Mouse (Mus musculus) brown adipose tissue, adult 24 weeks (tissue): ENCODE data around the gene Vwa1. TPM values are rescaled to one million over a fixed set of nuclear protein-coding genes. Genes with fewer than 3 reads are reported as not detected.

Source experiments
- H3K27ac ChIP-seq: fragments of 200-500 bp; replicated peaks from 2 replicates; pipeline ENCODE4 v1.5.1; 2012; ENCODE audit warnings: low read depth, mild to moderate bottlenecking, low read length
- H3K4me1 ChIP-seq: fragments of 200-500 bp; 2 replicates; pipeline ENCODE4 v1.6.1; 2012; ENCODE audit warnings: low read length, mixed read lengths; ENCODE audit not compliant: control insufficient read depth, insufficient read depth, insufficient read length
- H3K4me3 ChIP-seq: fragments of 200-500 bp; 2 replicates; pipeline ENCODE4 v1.5.1; 2012; ENCODE audit warnings: low read depth, mild to moderate bottlenecking, low read length, moderate library complexity; ENCODE audit not compliant: insufficient read depth
- polyA plus RNA-seq: library from polyadenylated mRNA; stranded (reverse); fragments of >200 nt; gene quantifications from 2 replicates; pipeline ENCODE4 v1.2.4, GENCODE M21; 2012; ENCODE audit not compliant: missing spikeins, insufficient read depth, insufficient read length

Gene Vwa1
- polyA plus RNA-seq, 1 experiment: 2.3 TPM

DNA sequence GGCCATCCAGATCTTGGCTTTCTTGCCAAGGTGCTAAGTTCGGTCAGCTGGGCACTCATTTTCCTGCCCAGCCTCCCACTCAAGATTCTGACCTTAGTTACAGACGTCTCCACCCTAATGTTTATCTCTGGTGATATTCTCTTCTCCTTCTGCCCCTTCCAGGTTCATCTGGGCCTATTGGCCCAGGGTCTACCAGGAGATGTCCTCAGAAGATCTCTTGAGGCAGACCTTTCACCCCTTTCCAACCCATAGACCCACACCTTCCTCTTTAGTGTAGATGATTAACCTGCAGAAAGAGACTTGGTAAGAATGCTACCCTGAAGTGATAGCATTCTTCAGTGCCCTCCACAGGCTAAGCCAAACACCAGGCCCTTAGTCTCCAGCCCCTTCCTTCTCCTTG, 2.8 kb downstream of the Vwa1 start:
- H3K4me3 ChIP-seq: no peak overlapping the region

DNA sequence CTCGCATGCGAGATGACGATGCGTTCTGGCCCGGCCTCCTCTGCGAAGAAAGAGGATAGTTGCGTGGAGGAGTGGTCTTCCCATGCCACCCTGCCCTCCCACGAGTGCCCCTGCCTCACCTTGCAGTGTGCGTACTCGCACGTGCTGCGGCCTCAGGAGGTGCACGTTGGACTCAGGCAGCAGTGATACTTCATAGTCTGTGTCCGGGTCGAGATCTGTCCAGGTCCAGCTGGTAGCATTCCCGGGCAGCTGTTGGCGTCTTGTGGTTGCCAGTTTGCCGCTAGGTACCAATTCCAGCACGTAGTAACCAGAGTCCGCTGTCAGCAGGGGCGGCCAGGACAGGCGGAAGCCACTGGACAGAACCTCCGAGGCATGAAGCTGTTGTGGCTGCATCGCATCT, 3.9 kb downstream of the Vwa1 start:
- Histone ChIP-seq H3K4me3 (peak overlapping the region; percentile 78; the same call in 1 of the 2 replicates), H3K4me1 (peaks cover 2% of the 10 kb centered on the region; the same call in 1 of the 2 replicates), H3K27ac (no peak overlapping the region)

More for the DNA sequence above, 2.8 kb downstream of the Vwa1 start:
- Histone ChIP-seq H3K27ac (no peak overlapping the region), H3K4me1 (peaks cover 10% of the 10 kb centered on the region)

DNA sequence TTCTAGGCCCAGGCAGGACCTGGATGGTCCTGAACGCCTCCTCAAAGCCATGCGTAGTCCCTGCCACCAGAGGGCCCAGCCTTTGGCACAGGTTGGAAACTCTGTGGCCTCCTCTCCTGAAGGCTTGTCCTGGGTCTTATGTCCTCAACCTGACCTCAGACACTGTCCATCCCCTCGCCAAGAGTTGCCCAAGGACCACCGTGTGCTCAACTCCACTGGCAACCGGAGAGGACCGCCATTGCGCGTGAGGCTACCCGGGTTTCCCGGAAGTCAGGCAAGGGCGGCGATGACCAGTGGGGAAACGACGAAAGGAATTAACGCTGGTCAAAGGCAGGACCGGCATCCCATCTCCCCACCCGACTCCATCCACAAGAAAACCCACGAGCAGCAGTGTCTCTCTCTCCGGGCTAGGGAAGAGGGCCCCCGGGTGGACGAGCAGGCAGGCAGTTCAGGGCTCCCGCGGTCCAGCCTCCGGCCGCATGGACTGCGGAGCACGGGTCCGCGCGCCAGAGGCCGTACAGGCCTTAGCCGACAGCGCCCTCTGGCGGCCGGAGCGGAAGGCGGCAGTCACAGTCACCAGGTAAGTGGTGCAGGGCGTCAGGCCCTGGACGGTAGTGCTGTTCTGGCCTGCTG, 4.5 kb downstream of the Vwa1 start:
- Histone ChIP-seq H3K4me3 (peak overlapping the region; percentile 78), H3K27ac (peak overlapping the region; percentile 92), H3K4me1 (no peaks in the 10 kb centered on the region)

DNA sequence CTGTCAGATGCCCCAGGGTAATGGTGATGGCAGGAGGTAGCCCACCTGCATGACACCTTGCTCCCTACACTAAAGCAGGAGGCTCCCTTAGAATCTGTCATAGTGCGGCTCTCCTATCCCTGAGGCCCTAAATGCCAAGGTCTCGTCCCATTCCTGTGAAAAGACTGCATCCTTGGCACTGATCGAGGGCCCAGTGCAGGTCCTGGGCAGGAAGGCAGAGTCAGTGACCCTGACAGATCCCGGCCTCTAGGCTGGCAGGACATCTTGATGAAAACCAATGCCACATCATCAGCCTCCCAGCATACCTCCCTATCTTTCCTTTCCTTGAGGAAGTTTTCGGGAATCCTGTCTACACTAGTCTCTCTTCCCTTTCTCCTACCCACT, 5.0 kb downstream of the Vwa1 start:
- Histone ChIP-seq H3K27ac (peak overlapping the region; percentile 92; the same call in 1 of the 2 replicates), H3K4me1 (no peaks in the 10 kb centered on the region), H3K4me3 (peak overlapping the region; percentile 78)

DNA sequence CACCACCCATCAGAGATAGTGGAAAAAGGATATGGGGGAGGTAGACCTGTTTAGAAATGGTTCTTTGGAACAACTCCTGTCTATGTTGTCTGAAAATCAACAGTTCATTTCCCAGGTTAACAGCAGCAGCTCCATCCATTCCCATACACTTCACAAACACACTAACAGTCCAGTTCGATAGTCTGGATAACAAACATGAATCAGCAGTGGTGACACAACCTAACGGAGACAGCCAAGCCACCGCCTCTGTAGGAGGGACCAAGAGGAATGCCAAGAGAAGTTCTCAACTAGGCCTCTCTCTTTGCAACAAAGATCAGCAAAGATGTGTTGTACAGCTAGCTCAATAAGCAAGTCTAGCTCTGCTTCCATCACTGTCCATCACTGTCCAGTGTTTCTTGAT, 12.1 kb downstream of the Vwa1 start:
- Histone ChIP-seq H3K4me1 (0 out of 2 replicates have a peak, but pooled peaks cover 3% of the 10 kb centered on the region), H3K4me3 (no peak overlapping the region), H3K27ac (no peak overlapping the region)

DNA sequence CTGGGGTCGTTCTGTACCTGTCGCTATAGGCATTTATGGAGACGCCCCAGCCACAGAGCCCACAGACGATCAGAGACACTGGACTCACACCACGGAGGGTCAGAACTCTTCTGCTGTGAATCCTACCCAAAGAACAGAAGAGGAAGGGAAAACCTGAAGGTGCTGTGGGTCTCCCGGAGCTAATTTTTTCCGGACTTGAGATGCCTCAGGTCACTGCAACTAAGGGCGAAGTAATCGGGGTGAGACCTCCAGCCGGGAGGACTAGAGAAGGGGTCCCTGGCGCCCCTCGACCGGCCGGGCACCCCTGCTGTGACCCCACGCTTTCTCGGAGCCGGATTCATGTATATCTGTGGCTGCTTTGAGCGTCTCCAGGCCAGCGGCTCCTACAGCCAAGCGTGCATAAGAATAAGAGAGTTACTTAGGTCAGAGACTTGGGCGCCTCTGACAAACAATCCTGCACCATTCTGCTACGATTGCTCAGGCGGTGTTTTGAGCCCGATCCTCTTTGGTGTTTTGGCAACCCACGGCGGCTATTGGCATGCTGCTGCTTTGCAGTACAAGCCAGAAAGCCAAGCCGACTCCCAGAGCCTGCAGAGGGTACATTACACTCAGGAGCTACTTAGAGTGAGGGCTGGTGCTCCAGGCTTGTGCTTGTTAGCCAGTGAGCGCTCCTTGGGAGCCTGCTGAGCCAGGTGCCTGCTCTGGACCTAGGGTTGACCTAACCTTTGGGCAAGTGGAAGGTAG, 13.0 kb downstream of the Vwa1 start:
- peaks cover 8% of the 10 kb centered on the region; the same call in 1 of the 2 replicates for H3K4me1 ChIP-seq
- no peak overlapping the region for H3K27ac ChIP-seq
- H3K4me3 ChIP-seq: peak overlapping the region; percentile 55

DNA sequence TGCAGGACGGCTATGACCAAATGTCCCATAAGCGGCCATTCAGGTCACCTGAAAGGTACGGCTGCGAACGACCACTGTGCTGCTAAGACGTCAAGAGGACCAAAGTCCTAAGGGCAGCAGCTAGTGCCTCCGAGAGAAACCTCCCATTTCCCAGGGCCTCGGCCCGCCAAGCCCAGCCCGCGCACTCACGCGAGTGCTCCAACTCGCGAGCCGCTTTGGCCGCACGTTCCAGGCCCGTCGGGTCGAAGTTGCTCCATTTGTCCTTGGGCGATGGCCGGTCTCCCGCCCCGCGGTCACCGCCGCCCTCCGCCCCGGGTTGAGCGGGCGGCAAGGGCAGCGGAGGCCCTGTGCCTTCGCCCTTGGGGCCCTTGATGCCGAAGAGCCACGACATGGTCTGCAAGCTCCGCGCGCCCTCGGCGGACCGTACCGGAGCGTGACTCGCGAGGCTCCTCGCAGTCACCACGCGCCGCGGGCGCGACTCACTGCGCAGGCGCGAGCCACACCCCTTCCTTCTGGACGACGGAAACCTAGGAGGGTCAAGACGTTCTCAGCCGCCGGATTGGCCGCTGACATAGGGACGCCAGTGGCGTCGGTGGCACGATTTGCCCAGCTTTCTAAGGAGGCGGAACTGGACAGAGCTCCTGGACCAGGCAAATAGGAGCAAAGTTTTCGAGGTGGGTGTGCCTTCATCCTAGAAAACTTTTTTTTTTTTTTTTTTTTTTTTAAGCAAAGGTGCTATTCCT, 13.7 kb downstream of the Vwa1 start, which contains the start of gene Atad3a:
Atad3a (minus strand) TSS at position 481 of the 743 bp plus-strand sequence.
- Histone ChIP-seq H3K27ac (peak within 1 kb of the TSS; percentile 82), H3K4me3 (peak within 1 kb of the TSS; percentile 71), H3K4me1 (peaks cover 8% of the 10 kb centered on the region; the same call in 1 of the 2 replicates)

DNA sequence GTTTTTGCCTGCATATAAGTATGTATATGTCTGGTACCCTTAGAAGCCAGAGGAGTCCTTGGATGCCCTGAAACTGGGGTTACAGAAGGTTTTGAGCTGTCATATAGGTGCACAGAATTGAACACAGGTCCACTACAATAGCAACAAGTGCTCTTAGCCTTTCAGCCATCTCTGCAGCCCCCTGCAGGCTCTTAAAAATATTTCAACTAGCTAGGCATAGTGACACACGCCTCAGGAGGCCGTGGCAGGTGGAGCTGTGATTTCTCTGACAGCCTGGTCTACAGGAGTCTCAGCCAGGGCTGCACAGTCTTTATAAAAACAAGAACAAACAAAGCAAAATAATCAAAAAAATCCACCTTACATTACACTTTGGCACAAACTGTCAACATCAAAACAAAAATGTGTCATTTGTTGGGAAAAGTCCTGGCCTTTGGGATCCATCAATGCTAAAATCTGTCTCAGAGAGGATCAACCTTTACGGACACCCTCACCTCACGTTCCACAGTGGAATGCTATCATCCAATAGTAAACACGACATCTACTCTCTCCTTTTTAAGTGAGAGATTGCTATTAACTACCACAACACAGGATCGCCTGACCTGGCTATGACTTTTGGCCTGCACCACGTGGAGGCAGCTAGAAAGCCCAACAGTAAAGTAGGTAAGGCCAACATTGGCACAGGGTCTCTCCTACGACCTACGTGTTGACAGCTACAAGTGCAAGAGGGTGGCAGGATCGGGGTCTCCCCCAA, 14.5 kb downstream of the Vwa1 start:
- H3K4me3 ChIP-seq: peak overlapping the region; percentile 71
- peak overlapping the region; percentile 82 for H3K27ac ChIP-seq
- peaks cover 8% of the 10 kb centered on the region; the same call in 1 of the 2 replicates for H3K4me1 ChIP-seq

DNA sequence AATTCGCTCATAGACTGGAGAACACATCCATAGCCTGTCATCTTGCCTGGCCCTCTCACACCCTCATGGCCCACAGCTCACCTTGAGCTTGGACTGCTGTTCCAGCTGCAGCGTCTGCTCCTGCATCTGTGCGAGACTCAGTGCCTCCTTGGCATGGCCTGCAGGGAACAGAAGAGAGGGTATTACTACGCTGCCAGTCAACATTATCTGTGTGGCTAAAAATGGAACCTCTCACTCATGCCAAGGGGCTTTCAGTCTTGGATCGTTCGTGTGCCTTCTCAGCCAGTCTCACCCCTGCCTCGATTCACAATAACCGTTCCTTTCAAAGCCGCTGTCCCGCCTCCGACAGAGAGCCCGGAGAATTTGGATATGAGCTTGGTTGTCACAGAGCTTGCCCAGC, 17.5 kb downstream of the Vwa1 start:
- peaks cover 8% of the 10 kb centered on the region; the same call in 1 of the 2 replicates for H3K4me1 ChIP-seq
- no peak overlapping the region for H3K27ac ChIP-seq
- no peak overlapping the region for H3K4me3 ChIP-seq

DNA sequence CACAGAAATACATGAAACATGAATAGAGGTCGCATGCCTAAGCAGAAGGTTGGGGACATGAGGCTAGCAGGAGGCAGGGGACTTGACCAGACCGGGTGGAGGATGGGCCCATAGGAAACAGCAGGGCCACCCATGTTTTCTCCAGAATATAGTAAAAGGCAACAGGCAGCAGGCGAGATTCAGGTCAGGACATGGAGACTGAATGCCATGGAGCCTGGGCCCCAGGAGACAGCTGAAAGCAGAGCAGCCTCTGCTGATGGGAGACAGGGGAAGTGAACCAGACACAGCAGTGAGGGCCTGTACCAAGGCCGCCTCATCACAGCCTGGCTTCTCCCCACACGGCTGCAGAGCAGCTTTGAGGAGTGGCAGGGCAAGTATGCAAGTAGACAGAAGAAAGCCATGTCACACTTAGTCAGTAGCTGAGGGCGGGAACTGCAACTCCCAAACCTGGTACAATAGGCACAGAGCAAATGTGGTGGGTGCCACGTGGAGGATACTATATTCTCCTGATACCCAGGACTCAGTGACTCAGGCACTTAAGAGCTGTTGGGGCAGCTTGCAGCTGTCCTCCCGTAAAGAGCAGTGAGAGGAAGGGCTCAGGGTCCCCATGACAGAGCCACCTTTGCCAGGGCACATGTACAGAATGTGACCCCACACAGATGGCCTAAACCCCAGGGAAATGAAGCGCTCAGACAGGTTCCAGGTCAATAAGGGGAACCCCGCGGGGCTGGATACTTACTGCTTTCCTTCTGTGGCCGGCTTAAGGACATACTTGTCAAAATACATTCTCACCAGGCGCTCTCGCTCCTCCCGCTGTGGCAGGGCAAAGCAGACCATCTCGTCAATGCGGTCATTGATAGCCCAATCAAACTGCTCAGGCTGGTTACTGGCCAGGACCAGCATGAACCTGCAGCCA, 27.7 kb downstream of the Vwa1 start:
- Histone ChIP-seq H3K27ac (no peak overlapping the region), H3K4me3 (no peak overlapping the region), H3K4me1 (no peaks in the 10 kb centered on the region)

DNA sequence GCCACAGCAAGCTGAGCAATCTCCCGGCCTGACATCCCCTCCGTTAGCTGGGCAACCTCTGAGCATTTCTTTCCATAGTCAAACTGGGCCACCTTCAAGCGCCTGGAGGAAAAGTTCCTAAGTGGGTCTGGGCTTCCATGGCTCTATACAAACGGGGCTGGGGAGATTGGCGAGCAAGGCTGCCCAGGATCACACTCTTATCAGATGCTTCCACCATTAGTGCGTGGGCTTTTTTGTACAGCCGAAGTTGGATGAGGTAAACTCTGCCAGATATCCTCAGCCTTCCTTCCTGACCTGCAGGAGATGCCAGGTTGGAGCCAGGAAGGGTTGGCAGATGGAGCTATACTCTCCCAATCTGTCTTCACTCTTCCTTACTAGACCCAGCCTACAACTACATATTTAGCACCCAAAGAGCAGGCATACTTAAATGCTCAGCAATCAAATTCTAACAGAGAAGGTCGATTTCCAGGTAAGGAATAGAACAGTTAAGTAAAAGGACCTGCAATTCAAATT, 28.4 kb downstream of the Vwa1 start:
- Histone ChIP-seq H3K27ac (no peak overlapping the region), H3K4me3 (no peak overlapping the region), H3K4me1 (no peaks in the 10 kb centered on the region)

DNA sequence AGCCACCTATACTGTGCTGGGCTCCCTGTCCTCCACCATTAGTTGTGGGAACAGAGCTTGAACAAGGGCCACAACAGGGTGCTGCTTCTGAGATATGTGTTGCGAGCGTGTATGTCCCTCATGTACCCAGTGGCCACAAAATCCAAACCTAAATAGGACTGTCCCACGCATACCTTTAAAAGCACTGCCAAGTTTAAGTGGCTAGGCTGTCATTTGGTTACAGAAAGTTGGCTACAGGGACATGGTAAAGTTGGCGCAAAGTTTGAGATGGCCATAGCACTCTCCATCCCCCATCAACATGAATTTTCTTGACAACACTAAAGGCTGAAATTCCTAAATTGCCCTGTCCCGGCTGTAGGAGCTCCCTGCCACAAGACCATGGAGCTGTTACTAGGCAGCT, 29.4 kb downstream of the Vwa1 start:
- no peak overlapping the region for H3K4me3 ChIP-seq
- no peak overlapping the region for H3K27ac ChIP-seq
- H3K4me1 ChIP-seq: no peaks in the 10 kb centered on the region

DNA sequence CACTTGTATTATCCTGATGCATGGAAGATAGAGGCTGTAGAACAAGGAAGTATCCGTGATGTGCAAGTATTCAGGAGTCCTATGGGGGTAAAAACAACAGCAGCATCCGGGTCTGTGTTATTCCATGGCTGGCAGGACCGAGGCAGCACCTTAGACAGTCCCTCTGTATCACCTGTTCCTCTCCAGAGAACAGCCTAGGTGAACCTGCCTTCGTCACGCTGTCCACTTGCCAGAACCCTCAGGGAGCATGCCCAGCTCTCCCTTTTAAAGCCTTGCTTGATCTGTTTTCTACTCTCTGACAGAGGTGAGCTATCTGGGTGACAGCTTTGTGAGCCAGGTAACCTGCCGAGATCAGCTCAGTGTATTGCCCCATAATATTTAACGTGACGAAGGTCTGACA, 30.0 kb downstream of the Vwa1 start:
- no peak overlapping the region for H3K4me3 ChIP-seq
- H3K4me1 ChIP-seq: no peaks in the 10 kb centered on the region
- H3K27ac ChIP-seq: no peak overlapping the region

DNA sequence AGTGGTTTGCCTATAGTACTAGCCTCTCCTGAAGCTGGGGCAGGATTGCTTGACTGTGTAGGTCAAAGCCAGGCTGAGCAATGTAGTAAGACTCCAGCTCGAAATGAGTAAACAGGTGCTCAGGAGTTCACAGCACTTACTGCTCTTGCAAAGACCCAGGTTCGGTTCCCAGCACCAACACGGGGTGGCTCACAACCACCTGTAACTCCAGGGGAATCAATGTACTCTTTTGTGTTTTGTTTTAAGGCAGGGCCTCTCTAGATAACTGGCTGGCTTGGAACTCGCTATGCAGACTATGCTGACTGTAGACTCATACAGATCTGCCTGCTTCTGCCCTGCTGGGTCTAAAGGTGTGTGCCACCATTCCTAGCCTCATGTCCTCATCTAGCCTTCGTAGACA, 31.8 kb downstream of the Vwa1 start:
- no peak overlapping the region for H3K4me3 ChIP-seq
- H3K4me1 ChIP-seq: no peaks in the 10 kb centered on the region
- no peak overlapping the region for H3K27ac ChIP-seq
